Mouse (Mus musculus) hindbrain, embryonic 16.5 days (tissue): ENCODE results near the gene Tex13c2. TPM values are rescaled to one million over a fixed set of nuclear protein-coding genes. Genes with fewer than 3 reads are reported as not detected.

Source experiments
- ATAC-seq: fragments of 200-750 bp; cut with Nextera tagmentation; 2 replicates; pipeline ENCODE4 v1.8.0; 2017; ENCODE audit warnings: moderate TSS enrichment, moderate library complexity
- H3K27ac ChIP-seq: fragments of 300-500 bp; sonication (generic); 2 replicates; pipeline ENCODE4 v1.5.1; 2014; ENCODE audit warnings: low read depth, mild to moderate bottlenecking, control low read depth, low read length, moderate library complexity
- H3K27me3 ChIP-seq: fragments of 300-500 bp; sonication (generic); replicated peaks from 2 replicates; pipeline ENCODE4 v1.6.1; 2014; ENCODE audit warnings: low read length; ENCODE audit not compliant: control insufficient read depth, insufficient read depth
- H3K36me3 ChIP-seq: fragments of 300-500 bp; sonication (generic); 2 replicates; pipeline ENCODE4 v1.6.1; 2014; ENCODE audit warnings: mild to moderate bottlenecking, low read length, moderate library complexity, mixed read lengths; ENCODE audit not compliant: control insufficient read depth, insufficient read depth
- H3K4me1 ChIP-seq: fragments of 300-500 bp; sonication (generic); 2 replicates; pipeline ENCODE4 v1.6.1; 2014; ENCODE audit warnings: low read depth, low read length; ENCODE audit not compliant: control insufficient read depth, insufficient read depth
- H3K4me2 ChIP-seq: fragments of 300-500 bp; sonication (generic); 2 replicates; pipeline ENCODE4 v1.6.1; 2014; ENCODE audit warnings: mild to moderate bottlenecking, low read length, control low read depth, moderate library complexity
- H3K4me3 ChIP-seq: fragments of 300-500 bp; sonication (generic); 2 replicates; pipeline ENCODE4 v1.5.1; 2014; ENCODE audit warnings: mild to moderate bottlenecking, low read length, control low read depth, moderate library complexity
- H3K9ac ChIP-seq: fragments of 300-500 bp; sonication (generic); 2 replicates; pipeline ENCODE4 v1.6.1; 2014; ENCODE audit warnings: low read depth, mild to moderate bottlenecking, control low read depth, low read length, moderate library complexity
- H3K9me3 ChIP-seq: fragments of 300-500 bp; sonication (generic); 2 replicates; pipeline ENCODE4 v1.6.1; 2014; ENCODE audit warnings: mild to moderate bottlenecking, low read length, moderate library complexity; ENCODE audit not compliant: control insufficient read depth
- WGBS: fragments of 180-500 bp; shearing (Covaris S2); extraction: QIAGEN DNeasy Blood & Tissue Kit; methylation state at CpG from one replicate; pipeline ENCODE4 v1.1.7; 2014; 5-methylcytosine and 5-hydroxymethylcytosine counted together
- polyA plus RNA-seq: library from polyadenylated mRNA; unstranded; fragments of >200 nt; fragmentation: Nextera tagmentation; extraction: Ambion mirVana; gene quantifications from 2 replicates; pipeline ENCODE4 v1.2.1, GENCODE M21; 2015

Tex13c2 gene
- not detected in 2 replicates for polyA plus RNA-seq

GRCm38 (mm10) chrX:42489446-42489845, at the start of gene Tex13c2:
Tex13c2 (plus strand) TSS chrX:42489691.
- Histone ChIP-seq H3K27ac (no peak within 1 kb of the TSS), H3K4me3 (no peak within 1 kb of the TSS), H3K36me3 (no peaks in the 10 kb centered on the region), H3K4me1 (no peaks in the 10 kb centered on the region), H3K9ac (no peak within 1 kb of the TSS), H3K27me3 (no peaks in the 10 kb centered on the region), H3K9me3 (peaks cover 7% of the 10 kb centered on the region), H3K4me2 (no peak within 1 kb of the TSS)
- WGBS, result 93% methylated on average over 16 of the region's 16 CpGs
- ATAC-seq, result no peak

GRCm38 (mm10) chrX:42450305-42450704, 39.2 kb upstream of the Tex13c2 start:
- Histone ChIP-seq H3K27me3 (no peaks in the 10 kb centered on the region), H3K4me2 (no peak overlapping the region), H3K4me1 (no peaks in the 10 kb centered on the region), H3K9ac (no peak overlapping the region), H3K4me3 (no peak overlapping the region), H3K9me3 (no peaks in the 10 kb centered on the region), H3K36me3 (no peaks in the 10 kb centered on the region), H3K27ac (no peak overlapping the region)
- no peak for ATAC-seq
- 88% methylated on average over 1 of the region's 1 CpGs for WGBS

- no peak for ATAC-seq
These were observed 36.5 kb upstream of the Tex13c2 start for GRCm38 (mm10) chrX:42453001-42453400.

GRCm38 (mm10) chrX:42454533-42454932, 35.0 kb upstream of the Tex13c2 start:
- 78% methylated on average over 7 of the region's 7 CpGs for WGBS
- no peak for ATAC-seq

More at GRCm38 (mm10) chrX:42453001-42453400, 36.5 kb upstream of the Tex13c2 start:
- H3K27me3 ChIP-seq, result no peaks in the 10 kb centered on the region
- WGBS, result 88% methylated on average over 1 of the region's 1 CpGs
- H3K4me1 ChIP-seq, result no peaks in the 10 kb centered on the region
- H3K9ac ChIP-seq, result no peak overlapping the region
- H3K27ac ChIP-seq, result no peak overlapping the region
- H3K9me3 ChIP-seq, result no peaks in the 10 kb centered on the region
- H3K4me3 ChIP-seq, result no peak overlapping the region
- no peak overlapping the region for H3K4me2 ChIP-seq
- H3K36me3 ChIP-seq, result no peaks in the 10 kb centered on the region

GRCm38 (mm10) chrX:42490336-42490735, 845 bp downstream of the Tex13c2 start:
- H3K36me3 ChIP-seq, result no peaks in the 10 kb centered on the region
- no peaks in the 10 kb centered on the region for H3K27me3 ChIP-seq
- no peak overlapping the region for H3K9ac ChIP-seq
- no peak overlapping the region for H3K4me2 ChIP-seq
- H3K4me1 ChIP-seq, result no peaks in the 10 kb centered on the region
- H3K9me3 ChIP-seq, result peaks cover 7% of the 10 kb centered on the region
- H3K4me3 ChIP-seq, result no peak overlapping the region
- WGBS, result 85% methylated on average over 8 of the region's 8 CpGs
- no peak overlapping the region for H3K27ac ChIP-seq
- ATAC-seq, result no peak

More at GRCm38 (mm10) chrX:42454533-42454932, 35.0 kb upstream of the Tex13c2 start:
- no peaks in the 10 kb centered on the region for H3K9me3 ChIP-seq
- H3K9ac ChIP-seq, result no peak overlapping the region
- no peak overlapping the region for H3K27ac ChIP-seq
- no peaks in the 10 kb centered on the region for H3K4me1 ChIP-seq
- H3K4me3 ChIP-seq, result no peak overlapping the region
- no peaks in the 10 kb centered on the region for H3K27me3 ChIP-seq
- no peak overlapping the region for H3K4me2 ChIP-seq
- H3K36me3 ChIP-seq, result no peaks in the 10 kb centered on the region

GRCm38 (mm10) chrX:42500538-42500937, 11.0 kb downstream of the Tex13c2 start:
- no peak overlapping the region for H3K9ac ChIP-seq
- H3K27ac ChIP-seq, result no peak overlapping the region
- H3K27me3 ChIP-seq, result no peaks in the 10 kb centered on the region
- H3K4me1 ChIP-seq, result no peaks in the 10 kb centered on the region
- H3K9me3 ChIP-seq, result no peaks in the 10 kb centered on the region
- no peaks in the 10 kb centered on the region for H3K36me3 ChIP-seq
- no peak for ATAC-seq
- no peak overlapping the region for H3K4me3 ChIP-seq
- H3K4me2 ChIP-seq, result no peak overlapping the region

- no peaks in the 10 kb centered on the region for H3K27me3 ChIP-seq
- no peak for ATAC-seq
- H3K4me2 ChIP-seq, result no peak within 1 kb of the TSS
- WGBS, result 76% methylated on average over 13 of the region's 13 CpGs
- H3K9ac ChIP-seq, result no peak within 1 kb of the TSS
- H3K4me3 ChIP-seq, result no peak within 1 kb of the TSS
- H3K27ac ChIP-seq, result no peak within 1 kb of the TSS
- H3K36me3 ChIP-seq, result no peaks in the 10 kb centered on the region
- no peaks in the 10 kb centered on the region for H3K4me1 ChIP-seq
- no peaks in the 10 kb centered on the region for H3K9me3 ChIP-seq
These were observed 13.0 kb downstream of the Tex13c2 start, which contains the start of gene Sh2d1a for GRCm38 (mm10) chrX:42502291-42503043. Sh2d1a (plus strand) TSS chrX:42502453.

GRCm38 (mm10) chrX:42511105-42511504, 21.6 kb downstream of the Tex13c2 start:
- Histone ChIP-seq H3K36me3 (no peaks in the 10 kb centered on the region), H3K4me3 (no peak overlapping the region), H3K27ac (no peak overlapping the region), H3K9ac (no peak overlapping the region), H3K27me3 (no peaks in the 10 kb centered on the region), H3K4me2 (no peak overlapping the region), H3K9me3 (no peaks in the 10 kb centered on the region), H3K4me1 (no peaks in the 10 kb centered on the region)
- ATAC-seq, result no peak
- 84% methylated on average over 2 of the region's 2 CpGs for WGBS

- Histone ChIP-seq H3K27ac (no peak overlapping the region), H3K9me3 (no peaks in the 10 kb centered on the region), H3K4me2 (no peak overlapping the region), H3K9ac (no peak overlapping the region), H3K4me3 (no peak overlapping the region), H3K4me1 (no peaks in the 10 kb centered on the region), H3K27me3 (no peaks in the 10 kb centered on the region), H3K36me3 (no peaks in the 10 kb centered on the region)
- no peak for ATAC-seq
These were observed 23.1 kb downstream of the Tex13c2 start for GRCm38 (mm10) chrX:42512567-42512966.
